Mouse (Mus musculus) spleen, adult 18-20 months (tissue): ENCODE data around the gene Pou1f1.

ENCODE experiments used
- DNase-seq, 2 experiments: peaks; one replicate each; pipeline ENCODE4 v3.0.0; 2022; ENCODE audit warnings: mixed read lengths in 2 of 2

Pou1f1 gene

GRCm38 (mm10) chr16:65564951-65565350 lies 44.6 kb downstream of the Pou1f1 start:
- DNase-seq, result no peak

- DNase-seq, result no peak
Observed at GRCm38 (mm10) chr16:65568853-65569252, 48.5 kb downstream of the Pou1f1 start.

- no peak for DNase-seq
Observed at GRCm38 (mm10) chr16:65577298-65578029, 57.2 kb downstream of the Pou1f1 start.
